Mouse (Mus musculus) liver, postnatal 0 days (tissue): ENCODE data around the gene Armcx5. TPM values are rescaled to one million over a fixed set of nuclear protein-coding genes. Genes with fewer than 3 reads are reported as not detected.
"Not testable (repeated sequence)": the region's sequence is repeated elsewhere in the genome, so short reads cannot be mapped to it uniquely, and the experiment has no call there.

Experiments used
- ATAC-seq: fragments of 200-750 bp; cut with Nextera tagmentation; 2 replicates; pipeline ENCODE4 v1.8.0; 2017; ENCODE audit warnings: mild to moderate bottlenecking, moderate library complexity
- DNase-seq: peaks from one replicate; pipeline ENCODE4 v3.0.0-alpha.2; 2016
- H3K27ac ChIP-seq: fragments of 300-500 bp; sonication (generic); 2 replicates; pipeline ENCODE4 v1.5.1; 2014; ENCODE audit warnings: antibody characterized with exemption, moderate library complexity, mild to moderate bottlenecking, low read depth
- H3K27me3 ChIP-seq: fragments of 300-500 bp; sonication (generic); 2 replicates; pipeline ENCODE4 v1.6.1; 2014; ENCODE audit warnings: low read length, control low read depth, mixed read lengths; ENCODE audit not compliant: insufficient read depth
- H3K36me3 ChIP-seq: fragments of 300-500 bp; sonication (generic); replicated peaks from 2 replicates; pipeline ENCODE4 v1.6.1; 2014; ENCODE audit warnings: mild to moderate bottlenecking, control low read depth, low read length, moderate library complexity, mixed read lengths; ENCODE audit not compliant: insufficient read depth
- H3K4me1 ChIP-seq: fragments of 300-500 bp; sonication (generic); 2 replicates; pipeline ENCODE4 v1.6.1; 2014; ENCODE audit warnings: antibody characterized with exemption, mild to moderate bottlenecking, control low read depth; ENCODE audit not compliant: insufficient read depth
- H3K4me2 ChIP-seq: fragments of 300-500 bp; sonication (generic); 2 replicates; pipeline ENCODE4 v1.6.1; 2014; ENCODE audit warnings: low read depth, mild to moderate bottlenecking, low read length, moderate library complexity, mixed read lengths
- H3K4me3 ChIP-seq: fragments of 300-500 bp; sonication (generic); 2 replicates; pipeline ENCODE4 v1.5.1; 2014; ENCODE audit warnings: low read depth, low read length
- H3K9ac ChIP-seq: fragments of 300-500 bp; sonication (generic); replicated peaks from 2 replicates; pipeline ENCODE4 v1.6.1; 2014; ENCODE audit warnings: mild to moderate bottlenecking, moderate library complexity
- H3K9me3 ChIP-seq: fragments of 300-500 bp; sonication (generic); 2 replicates; pipeline ENCODE4 v1.6.1; 2016; ENCODE audit warnings: mild to moderate bottlenecking, control low read depth, low read length, mixed read lengths
- CTCF ChIP-seq: sonication (generic); IDR thresholded peaks from 2 replicates; pipeline ENCODE4 v1.5.1; 2016; ENCODE audit warnings: antibody characterized with exemption, low read depth
- EP300 ChIP-seq: IDR thresholded peaks from 2 replicates; pipeline ENCODE4 v1.6.1; 2016; ENCODE audit warnings: antibody characterized with exemption, low read depth, mild to moderate bottlenecking
- WGBS: fragments of 180-500 bp; shearing (Covaris S2); extraction: QIAGEN DNeasy Blood & Tissue Kit; methylation state at CpG from one replicate; pipeline ENCODE4 v1.1.7; 2014; ENCODE audit not compliant: insufficient replicate concordance; 5-methylcytosine and 5-hydroxymethylcytosine counted together
- microRNA counts: library from miRNA; unstranded; fragments of <30 nt; microRNA quantifications from one replicate; lab custom pipeline; 2015
- microRNA-seq: library from miRNA; unstranded; fragments of <30 nt; microRNA quantifications from one replicate; pipeline ENCODE4, GENCODE M21; 2016
- polyA plus RNA-seq: library from polyadenylated mRNA; unstranded; fragments of >200 nt; fragmentation: Nextera tagmentation; extraction: Ambion mirVana; gene quantifications from 2 replicates; pipeline ENCODE4 v1.2.1, GENCODE M21; 2015

Gene Armcx5
- polyA plus RNA-seq, 1 experiment from 2014 or later = 2.6 TPM

- TF ChIP-seq EP300 (no peak), CTCF (no peak)
- no peaks in the 10 kb centered on the region for H3K4me1 ChIP-seq
- 53% methylated on average over 2 of the region's 2 CpGs for WGBS
- H3K4me3 ChIP-seq = no peak overlapping the region
- no peak overlapping the region for H3K4me2 ChIP-seq
- no peaks in the 10 kb centered on the region for H3K27me3 ChIP-seq
- no peak for ATAC-seq
- H3K27ac ChIP-seq = no peak overlapping the region
- H3K9ac ChIP-seq = no peak overlapping the region
- no peaks in the 10 kb centered on the region for H3K36me3 ChIP-seq
- no peak for DNase-seq
- no peaks in the 10 kb centered on the region for H3K9me3 ChIP-seq
These were observed 26.0 kb downstream of the Armcx5 start for GRCm38 (mm10) chrX:135768565-135768964.

GRCm38 (mm10) chrX:135791536-135791935 is 49.0 kb downstream of the Armcx5 start:
- Histone ChIP-seq H3K4me1 (no peaks in the 10 kb centered on the region), H3K9ac (no peak overlapping the region), H3K9me3 (no peaks in the 10 kb centered on the region), H3K4me2 (no peak overlapping the region), H3K27me3 (no peaks in the 10 kb centered on the region), H3K27ac (no peak overlapping the region), H3K4me3 (no peak overlapping the region), H3K36me3 (no peaks in the 10 kb centered on the region)
- DNase-seq (no peak), ATAC-seq (no peak)
- TF ChIP-seq CTCF = no peak
- no peak for TF ChIP-seq EP300

- no peak for ATAC-seq
- Histone ChIP-seq H3K36me3 (no peaks in the 10 kb centered on the region), H3K27me3 (no peaks in the 10 kb centered on the region), H3K4me1 (no peaks in the 10 kb centered on the region), H3K27ac (no peak overlapping the region), H3K9ac (no peak overlapping the region), H3K4me3 (no peak overlapping the region), H3K4me2 (no peak overlapping the region), H3K9me3 (no peaks in the 10 kb centered on the region)
- WGBS = 70% methylated on average over 6 of the region's 6 CpGs
- no peak for DNase-seq
- no peak for TF ChIP-seq EP300
- TF ChIP-seq CTCF = no peak
These were observed 49.8 kb downstream of the Armcx5 start for GRCm38 (mm10) chrX:135792326-135792725.

- WGBS = 25% methylated on average over 23 of the region's 27 CpGs
- H3K27me3 ChIP-seq, H3K36me3 ChIP-seq, H3K27ac ChIP-seq, H3K9ac ChIP-seq, H3K4me1 ChIP-seq, H3K9me3 ChIP-seq: not testable (repeated sequence)
- peak; percentile 18 for DNase-seq
- Histone ChIP-seq H3K4me2 (peak overlapping the region; percentile 71), H3K4me3 (peak overlapping the region; percentile 42)
- ATAC-seq = peak; percentile 61
These were observed 53.2 kb downstream of the Armcx5 start for GRCm38 (mm10) chrX:135795591-135796304.

- ATAC-seq = peak; percentile 47; the same call in 1 of the 2 replicates
- H3K36me3 ChIP-seq, DNase-seq, H3K27ac ChIP-seq, H3K9me3 ChIP-seq, H3K27me3 ChIP-seq, H3K4me1 ChIP-seq, H3K9ac ChIP-seq: not testable (repeated sequence)
- 21% methylated on average over 22 of the region's 26 CpGs for WGBS
- Histone ChIP-seq H3K4me2 (peak overlapping the region; percentile 71), H3K4me3 (peak overlapping the region; percentile 42)
These were observed 54.0 kb downstream of the Armcx5 start for GRCm38 (mm10) chrX:135796305-135797211.

MicroRNA genes within 50 kb of the gene (microRNA counts, 519-probe panel; counts per million panel counts)
- not detected for microRNA mmu-miR-1970 (lab: Ali Mortazavi, UCI)

Small RNAs within 50 kb of the gene (microRNA-seq; reads per million reads assigned to microRNA genes)
- gene Mir1970 = not detected
- not detected for gene Mir7646

Other genes with a start within 250 kb of the Armcx5 start
- not detected in 2 replicates for gene AV320801, start 248.1 kb upstream of the Armcx5 start, polyA plus RNA-seq
- 0.16 and 0.17 TPM in 2 replicates for gene Nxf7, start 144.0 kb upstream of the Armcx5 start, polyA plus RNA-seq
- gene Prame, start 115.0 kb upstream of the Armcx5 start, polyA plus RNA-seq = not detected in 2 replicates
- not detected in 2 replicates for gene Tcp11x2, start 48.9 kb upstream of the Armcx5 start, polyA plus RNA-seq
- gene Tmsb15a, start 17.5 kb upstream of the Armcx5 start, polyA plus RNA-seq = not detected in 2 replicates
- gene Gprasp1, start within 50 bp of the Armcx5 start, polyA plus RNA-seq = 3.2 and 4.1 TPM in 2 replicates
- gene Bhlhb9, start 54.9 kb downstream of the Armcx5 start, polyA plus RNA-seq = 18.8 and 19.3 TPM in 2 replicates
- gene Gprasp2, start 96.3 kb downstream of the Armcx5 start, polyA plus RNA-seq = 0.19 and 0.26 TPM in 2 replicates